Mouse (Mus musculus) spleen, postnatal 14 days (tissue): ENCODE measurements around the gene Nr1h4.

Experiments used
- DNase-seq, 2 experiments: peaks; one replicate each; pipeline ENCODE4 v3.0.0; 2021 to 2022; ENCODE audit warnings: low spot score in 2 of 2

Gene Nr1h4

GRCm38 (mm10) chr10:89481638-89482037, 51.7 kb downstream of the Nr1h4 start:
- no peak for DNase-seq

GRCm38 (mm10) chr10:89478766-89479165, 54.6 kb downstream of the Nr1h4 start:
- DNase-seq = no peak

- no peak for DNase-seq
Measured at GRCm38 (mm10) chr10:89470596-89471353, 62.6 kb downstream of the Nr1h4 start.

GRCm38 (mm10) chr10:89464760-89465405, 68.5 kb downstream of the Nr1h4 start:
- no peak for DNase-seq

GRCm38 (mm10) chr10:89462890-89463289, 70.5 kb downstream of the Nr1h4 start:
- DNase-seq = no peak

- DNase-seq = peak; percentile 16 to 55
Measured at GRCm38 (mm10) chr10:89461856-89462507, 71.4 kb downstream of the Nr1h4 start.

GRCm38 (mm10) chr10:89460972-89461371, 72.4 kb downstream of the Nr1h4 start:
- no peak for DNase-seq

GRCm38 (mm10) chr10:89458770-89459169, 74.6 kb downstream of the Nr1h4 start:
- DNase-seq = no peak

GRCm38 (mm10) chr10:89453794-89454193, 79.6 kb downstream of the Nr1h4 start:
- no peak for DNase-seq

- DNase-seq = no peak
Measured at GRCm38 (mm10) chr10:89453068-89453641, 80.2 kb downstream of the Nr1h4 start.

- DNase-seq = no peak
Measured at GRCm38 (mm10) chr10:89450411-89450810, 83.0 kb downstream of the Nr1h4 start.

- no peak for DNase-seq
Measured at GRCm38 (mm10) chr10:89444381-89444780, 89.0 kb downstream of the Nr1h4 start.

- peak; percentile 74 to 81 for DNase-seq
Measured at GRCm38 (mm10) chr10:89443623-89444151, 89.7 kb downstream of the Nr1h4 start, which contains the start of gene Gas2l3. Gene Gas2l3 (minus strand): TSS chr10:89443967.

GRCm38 (mm10) chr10:89443115-89443622, 90.2 kb downstream of the Nr1h4 start:
- DNase-seq = no peak

- no peak for DNase-seq
Measured at GRCm38 (mm10) chr10:89442640-89443039, 90.7 kb downstream of the Nr1h4 start.

GRCm38 (mm10) chr10:89441961-89442360, 91.4 kb downstream of the Nr1h4 start:
- DNase-seq = no peak

- DNase-seq = no peak
Measured at GRCm38 (mm10) chr10:89439380-89439779, 94.0 kb downstream of the Nr1h4 start.

- no peak for DNase-seq
Measured at GRCm38 (mm10) chr10:89437996-89438395, 95.4 kb downstream of the Nr1h4 start.

- DNase-seq = no peak
Measured at GRCm38 (mm10) chr10:89437472-89437871, 95.9 kb downstream of the Nr1h4 start.

GRCm38 (mm10) chr10:89435920-89436319, 97.5 kb downstream of the Nr1h4 start:
- no peak for DNase-seq

GRCm38 (mm10) chr10:89435413-89435812, 98.0 kb downstream of the Nr1h4 start:
- DNase-seq = no peak
